Mouse (Mus musculus) stomach, postnatal 0 days (tissue): ENCODE data around the gene Lrrc17. TPM values are rescaled to one million over a fixed set of nuclear protein-coding genes. Genes with fewer than 3 reads are reported as not detected.
"Not testable (repeated sequence)": the region's sequence is repeated elsewhere in the genome, so short reads cannot be mapped to it uniquely, and the experiment has no call there.

Source experiments
- ATAC-seq: fragments of 200-750 bp; cut with Nextera tagmentation; 2 replicates; pipeline ENCODE4 v1.8.0; 2017; ENCODE audit not compliant: low FRiP score, low TSS enrichment
- DNase-seq: peaks from one replicate; pipeline ENCODE4 v3.0.0-alpha.2; 2016; ENCODE audit warnings: low spot score
- H3K27ac ChIP-seq: fragments of 300-500 bp; sonication (generic); replicated peaks from 2 replicates; pipeline ENCODE4 v1.5.1; 2014; ENCODE audit warnings: mild to moderate bottlenecking, control low read depth
- H3K27me3 ChIP-seq: fragments of 300-500 bp; sonication (generic); 2 replicates; pipeline ENCODE4 v1.6.1; 2014; ENCODE audit warnings: low read length; ENCODE audit not compliant: control insufficient read depth, insufficient read depth
- H3K36me3 ChIP-seq: fragments of 300-500 bp; sonication (generic); 2 replicates; pipeline ENCODE4 v1.6.1; 2014; ENCODE audit warnings: low read length, mixed read lengths; ENCODE audit not compliant: control insufficient read depth, insufficient read depth
- H3K4me1 ChIP-seq: fragments of 300-500 bp; sonication (generic); replicated peaks from 2 replicates; pipeline ENCODE4 v1.6.1; 2014; ENCODE audit warnings: antibody characterized with exemption; ENCODE audit not compliant: control insufficient read depth, insufficient read depth
- H3K4me2 ChIP-seq: fragments of 300-500 bp; sonication (generic); replicated peaks from 2 replicates; pipeline ENCODE4 v1.6.1; 2014; ENCODE audit warnings: low read depth, mild to moderate bottlenecking, control low read depth, moderate library complexity
- H3K4me3 ChIP-seq: fragments of 300-500 bp; sonication (generic); 2 replicates; pipeline ENCODE4 v1.5.1; 2014; ENCODE audit warnings: low read depth, low read length, control low read depth
- H3K9ac ChIP-seq: fragments of 300-500 bp; sonication (generic); 2 replicates; pipeline ENCODE4 v1.6.1; 2014; ENCODE audit warnings: mild to moderate bottlenecking, low read length, control low read depth, mixed read lengths
- H3K9me3 ChIP-seq: fragments of 300-500 bp; sonication (generic); 2 replicates; pipeline ENCODE4 v1.6.1; 2016; ENCODE audit warnings: low read length; ENCODE audit not compliant: control insufficient read depth
- CTCF ChIP-seq: IDR thresholded peaks from 2 replicates; pipeline ENCODE4 v1.5.1; 2016; ENCODE audit warnings: antibody characterized with exemption, low read depth, mild to moderate bottlenecking, moderate library complexity
- EP300 ChIP-seq: optimal IDR thresholded peaks from 2 replicates; pipeline ENCODE3; 2016; ENCODE audit warnings: antibody characterized with exemption
- WGBS: fragments of 180-500 bp; shearing (Covaris S2); extraction: QIAGEN DNeasy Blood & Tissue Kit; methylation state at CpG from one replicate; pipeline ENCODE4 v1.1.7; 2014; 5-methylcytosine and 5-hydroxymethylcytosine counted together
- polyA plus RNA-seq: library from polyadenylated mRNA; unstranded; fragments of >200 nt; fragmentation: Nextera tagmentation; extraction: Ambion mirVana; gene quantifications from 2 replicates; pipeline ENCODE4 v1.2.1, GENCODE M21; 2015

The Lrrc17 gene
- polyA plus RNA-seq, 1 experiment from 2014 or later: 18.5 TPM

GRCm38 (mm10) chr5:21599961-21600360 is 56.6 kb downstream of the Lrrc17 start:
- no peak overlapping the region for H3K4me3 ChIP-seq
- no peaks in the 10 kb centered on the region for H3K27me3 ChIP-seq
- TF ChIP-seq EP300 (no peak), CTCF (no peak)
- DNase-seq (no peak), ATAC-seq (no peak)
- 91% methylated on average over 4 of the region's 4 CpGs for WGBS
- no peak overlapping the region for H3K27ac ChIP-seq
- H3K9me3 ChIP-seq: no peaks in the 10 kb centered on the region
- H3K9ac ChIP-seq: no peak overlapping the region
- H3K4me1 ChIP-seq: no peaks in the 10 kb centered on the region
- H3K4me2 ChIP-seq: no peak overlapping the region
- no peaks in the 10 kb centered on the region for H3K36me3 ChIP-seq

- 62% methylated on average over 6 of the region's 6 CpGs for WGBS
Measured at GRCm38 (mm10) chr5:21605936-21606335, 62.6 kb downstream of the Lrrc17 start.

GRCm38 (mm10) chr5:21608311-21609304 is 65.2 kb downstream of the Lrrc17 start:
- WGBS: 68% methylated on average over 12 of the region's 12 CpGs
- TF ChIP-seq EP300 (no peak), CTCF (no peak)
- Histone ChIP-seq H3K4me3 (no peak overlapping the region), H3K4me1 (no peaks in the 10 kb centered on the region), H3K4me2 (no peak overlapping the region), H3K9ac (no peak overlapping the region), H3K9me3 (no peaks in the 10 kb centered on the region), H3K27me3 (no peaks in the 10 kb centered on the region), H3K36me3 (no peaks in the 10 kb centered on the region), H3K27ac (no peak overlapping the region)
- DNase-seq (no peak), ATAC-seq (no peak)

More at GRCm38 (mm10) chr5:21605936-21606335, 62.6 kb downstream of the Lrrc17 start:
- no peak overlapping the region for H3K4me3 ChIP-seq
- TF ChIP-seq CTCF: no peak
- TF ChIP-seq EP300: no peak
- H3K36me3 ChIP-seq: no peaks in the 10 kb centered on the region
- H3K27me3 ChIP-seq: no peaks in the 10 kb centered on the region
- H3K4me2 ChIP-seq: no peak overlapping the region
- no peak overlapping the region for H3K9ac ChIP-seq
- H3K4me1 ChIP-seq: no peaks in the 10 kb centered on the region
- H3K9me3 ChIP-seq: no peaks in the 10 kb centered on the region
- DNase-seq (no peak), ATAC-seq (no peak)
- H3K27ac ChIP-seq: no peak overlapping the region

- H3K27me3 ChIP-seq: no peaks in the 10 kb centered on the region
- no peak overlapping the region for H3K27ac ChIP-seq
- no peak for ATAC-seq
- no peak overlapping the region for H3K9ac ChIP-seq
- H3K4me1 ChIP-seq: no peaks in the 10 kb centered on the region
- no peaks in the 10 kb centered on the region for H3K9me3 ChIP-seq
- H3K4me2 ChIP-seq: no peak overlapping the region
- no peak overlapping the region for H3K4me3 ChIP-seq
- TF ChIP-seq CTCF: no peak
- no peak for TF ChIP-seq EP300
- 57% methylated on average over 3 of the region's 3 CpGs for WGBS
- H3K36me3 ChIP-seq: no peaks in the 10 kb centered on the region
- DNase-seq: no peak
Measured at GRCm38 (mm10) chr5:21610996-21611395, 67.6 kb downstream of the Lrrc17 start.

- H3K4me2 ChIP-seq, H3K9ac ChIP-seq, H3K27ac ChIP-seq, H3K9me3 ChIP-seq, H3K36me3 ChIP-seq, H3K4me1 ChIP-seq, H3K4me3 ChIP-seq, H3K27me3 ChIP-seq, DNase-seq, ATAC-seq: not testable (repeated sequence)
- WGBS: 97% methylated on average over 11 of the region's 11 CpGs
Measured at GRCm38 (mm10) chr5:21614299-21614698, 70.9 kb downstream of the Lrrc17 start.

GRCm38 (mm10) chr5:21616450-21617009 is 73.2 kb downstream of the Lrrc17 start:
- H3K4me1 ChIP-seq: no peaks in the 10 kb centered on the region
- TF ChIP-seq CTCF (no peak), EP300 (no peak)
- no peaks in the 10 kb centered on the region for H3K36me3 ChIP-seq
- no peaks in the 10 kb centered on the region for H3K9me3 ChIP-seq
- DNase-seq (no peak), ATAC-seq (no peak)
- no peak overlapping the region for H3K9ac ChIP-seq
- 78% methylated on average over 3 of the region's 3 CpGs for WGBS
- no peaks in the 10 kb centered on the region for H3K27me3 ChIP-seq
- no peak overlapping the region for H3K27ac ChIP-seq
- no peak overlapping the region for H3K4me3 ChIP-seq
- H3K4me2 ChIP-seq: no peak overlapping the region

Other genes starting within 250 kb of the Lrrc17 start
- 10.3 and 14.4 TPM in 2 replicates for gene Fgl2, start 170.9 kb upstream of the Lrrc17 start, polyA plus RNA-seq
- 0.22 and 0.24 TPM in 2 replicates for gene Ccdc146, start 118.9 kb upstream of the Lrrc17 start, polyA plus RNA-seq
- gene Fam185a, start 118.6 kb upstream of the Lrrc17 start, polyA plus RNA-seq: 3.5 and 3.8 TPM in 2 replicates
- gene Fbxl13, start 102.1 kb downstream of the Lrrc17 start, polyA plus RNA-seq: 0.17 and 0.28 TPM in 2 replicates
- gene Armc10, start 102.3 kb downstream of the Lrrc17 start, polyA plus RNA-seq: 20.5 and 21.0 TPM in 2 replicates
- 3.3 and 3.7 TPM in 2 replicates for gene Napepld, start 157.8 kb downstream of the Lrrc17 start, polyA plus RNA-seq
- gene Pmpcb, start 193.6 kb downstream of the Lrrc17 start, polyA plus RNA-seq: 53.6 and 56.7 TPM in 2 replicates
- 40.3 and 43.6 TPM in 2 replicates for gene Dnajc2, start 241.7 kb downstream of the Lrrc17 start, polyA plus RNA-seq
- gene Psmc2, start 241.7 kb downstream of the Lrrc17 start, polyA plus RNA-seq: 126 and 127 TPM in 2 replicates